Mouse (Mus musculus) midbrain, embryonic 13.5 days (tissue): ENCODE data around the gene Dchs1. TPM values are rescaled to one million over a fixed set of nuclear protein-coding genes. Genes with fewer than 3 reads are reported as not detected.
A peak's percentile ranks its signal among the peaks of the same experiment; 100 is the strongest.

Experiments used
- ATAC-seq: fragments of 200-750 bp; cut with Nextera tagmentation; 2 replicates; pipeline ENCODE4 v1.8.0; 2017; ENCODE audit warnings: mild to moderate bottlenecking, moderate TSS enrichment, moderate library complexity
- H3K27ac ChIP-seq: fragments of 300-500 bp; sonication (generic); 2 replicates; pipeline ENCODE4 v1.5.1; 2015; ENCODE audit warnings: inconsistent platforms, mild to moderate bottlenecking, moderate library complexity
- H3K27me3 ChIP-seq: fragments of 300-500 bp; sonication (generic); 2 replicates; pipeline ENCODE4 v1.6.1; 2015; ENCODE audit warnings: mild to moderate bottlenecking, inconsistent platforms
- H3K36me3 ChIP-seq: fragments of 300-500 bp; sonication (generic); 2 replicates; pipeline ENCODE4 v1.6.1; 2015; ENCODE audit warnings: mild to moderate bottlenecking, inconsistent platforms
- H3K4me1 ChIP-seq: fragments of 300-500 bp; sonication (generic); replicated peaks from 2 replicates; pipeline ENCODE4 v1.6.1; 2015; ENCODE audit warnings: inconsistent platforms
- H3K4me2 ChIP-seq: fragments of 300-500 bp; sonication (generic); replicated peaks from 2 replicates; pipeline ENCODE4 v1.6.1; 2015; ENCODE audit warnings: moderate library complexity, mild to moderate bottlenecking, inconsistent platforms
- H3K4me3 ChIP-seq: fragments of 300-500 bp; sonication (generic); replicated peaks from 2 replicates; pipeline ENCODE4 v1.5.1; 2015; ENCODE audit warnings: mild to moderate bottlenecking, inconsistent platforms
- H3K9ac ChIP-seq: fragments of 300-500 bp; sonication (generic); replicated peaks from 2 replicates; pipeline ENCODE4 v1.6.1; 2015; ENCODE audit warnings: mild to moderate bottlenecking, inconsistent platforms
- H3K9me3 ChIP-seq: fragments of 300-500 bp; sonication (generic); 2 replicates; pipeline ENCODE4 v1.6.1; 2016; ENCODE audit warnings: mild to moderate bottlenecking, inconsistent platforms
- WGBS: fragments of 180-500 bp; shearing (Covaris S2); methylation state at CpG from one replicate; pipeline ENCODE4 v1.1.7; 2015; 5-methylcytosine and 5-hydroxymethylcytosine counted together
- polyA plus RNA-seq: library from polyadenylated mRNA; unstranded; fragments of >200 nt; fragmentation: Nextera tagmentation; extraction: Ambion mirVana; gene quantifications from 2 replicates; pipeline ENCODE4 v1.2.1, GENCODE M21; 2015

The Dchs1 gene
- polyA plus RNA-seq, 1 experiment from 2014 or later: 20.5 TPM

- Histone ChIP-seq H3K9me3 (no peaks in the 10 kb centered on the region), H3K27me3 (no peaks in the 10 kb centered on the region), H3K27ac (peak overlapping the region; percentile 53; the same call in 1 of the 2 replicates), H3K36me3 (peaks cover 83% of the 10 kb centered on the region), H3K4me2 (peak overlapping the region; percentile 37), H3K4me1 (peaks cover 64% of the 10 kb centered on the region), H3K4me3 (no peak overlapping the region), H3K9ac (peak overlapping the region; percentile 39)
- 64% methylated on average over 13 of the region's 13 CpGs for WGBS
- ATAC-seq: peak; percentile 44
Measured at GRCm38 (mm10) chr7:105777797-105778552, 9.5 kb downstream of the Dchs1 start.

- no peak for ATAC-seq
- no peak overlapping the region for H3K9ac ChIP-seq
- H3K27me3 ChIP-seq: no peaks in the 10 kb centered on the region
- H3K4me3 ChIP-seq: no peak overlapping the region
- H3K9me3 ChIP-seq: no peaks in the 10 kb centered on the region
- peaks cover 58% of the 10 kb centered on the region for H3K4me1 ChIP-seq
- H3K4me2 ChIP-seq: no peak overlapping the region
- no peak overlapping the region for H3K27ac ChIP-seq
- peaks cover 83% of the 10 kb centered on the region for H3K36me3 ChIP-seq
- 98% methylated on average over 1 of the region's 1 CpGs for WGBS
Measured at GRCm38 (mm10) chr7:105777316-105777715, 10.1 kb downstream of the Dchs1 start.

GRCm38 (mm10) chr7:105776026-105776425, 11.4 kb downstream of the Dchs1 start:
- Histone ChIP-seq H3K4me3 (no peak overlapping the region), H3K9ac (no peak overlapping the region), H3K27ac (no peak overlapping the region), H3K36me3 (peaks cover 83% of the 10 kb centered on the region), H3K4me1 (peaks cover 65% of the 10 kb centered on the region), H3K27me3 (no peaks in the 10 kb centered on the region), H3K4me2 (no peak overlapping the region), H3K9me3 (no peaks in the 10 kb centered on the region)
- ATAC-seq: no peak
- 87% methylated on average over 2 of the region's 2 CpGs for WGBS

- H3K27ac ChIP-seq: no peak overlapping the region
- H3K9ac ChIP-seq: peak overlapping the region; percentile 42; the same call in 1 of the 2 replicates
- peaks cover 82% of the 10 kb centered on the region for H3K36me3 ChIP-seq
- peaks cover 79% of the 10 kb centered on the region for H3K4me1 ChIP-seq
- no peak for ATAC-seq
- H3K4me2 ChIP-seq: no peak overlapping the region
- H3K4me3 ChIP-seq: no peak overlapping the region
- WGBS: 33% methylated on average over 8 of the region's 8 CpGs
- no peaks in the 10 kb centered on the region for H3K27me3 ChIP-seq
- no peaks in the 10 kb centered on the region for H3K9me3 ChIP-seq
Measured at GRCm38 (mm10) chr7:105774661-105775060, 12.8 kb downstream of the Dchs1 start.

GRCm38 (mm10) chr7:105773041-105773440, 14.4 kb downstream of the Dchs1 start:
- H3K9me3 ChIP-seq: no peaks in the 10 kb centered on the region
- peaks cover 75% of the 10 kb centered on the region for H3K36me3 ChIP-seq
- H3K27me3 ChIP-seq: no peaks in the 10 kb centered on the region
- no peak for ATAC-seq
- no peak overlapping the region for H3K4me3 ChIP-seq
- no peak overlapping the region for H3K27ac ChIP-seq
- no peak overlapping the region for H3K9ac ChIP-seq
- H3K4me2 ChIP-seq: no peak overlapping the region
- peaks cover 79% of the 10 kb centered on the region for H3K4me1 ChIP-seq
- WGBS: 81% methylated on average over 5 of the region's 5 CpGs

GRCm38 (mm10) chr7:105772331-105772730, 15.1 kb downstream of the Dchs1 start:
- 97% methylated on average over 15 of the region's 15 CpGs for WGBS

GRCm38 (mm10) chr7:105769959-105770358, 17.5 kb downstream of the Dchs1 start:
- H3K4me3 ChIP-seq: no peak overlapping the region
- no peaks in the 10 kb centered on the region for H3K9me3 ChIP-seq
- ATAC-seq: no peak
- H3K27me3 ChIP-seq: peaks cover 11% of the 10 kb centered on the region
- WGBS: 93% methylated on average over 3 of the region's 3 CpGs
- no peak overlapping the region for H3K9ac ChIP-seq
- no peak overlapping the region for H3K27ac ChIP-seq
- H3K4me1 ChIP-seq: peaks cover 62% of the 10 kb centered on the region
- no peak overlapping the region for H3K4me2 ChIP-seq
- H3K36me3 ChIP-seq: peaks cover 83% of the 10 kb centered on the region

More at GRCm38 (mm10) chr7:105772331-105772730, 15.1 kb downstream of the Dchs1 start:
- H3K9me3 ChIP-seq: no peaks in the 10 kb centered on the region
- peaks cover 79% of the 10 kb centered on the region for H3K4me1 ChIP-seq
- H3K27ac ChIP-seq: no peak overlapping the region
- peaks cover 78% of the 10 kb centered on the region for H3K36me3 ChIP-seq
- H3K9ac ChIP-seq: no peak overlapping the region
- H3K27me3 ChIP-seq: no peaks in the 10 kb centered on the region
- no peak for ATAC-seq
- no peak overlapping the region for H3K4me3 ChIP-seq
- no peak overlapping the region for H3K4me2 ChIP-seq

- H3K27ac ChIP-seq: peak overlapping the region; percentile 52
- H3K4me1 ChIP-seq: peaks cover 49% of the 10 kb centered on the region
- peak; percentile 44 for ATAC-seq
- 13% methylated on average over 6 of the region's 6 CpGs for WGBS
- peak overlapping the region; percentile 10; the same call in 1 of the 2 replicates for H3K9ac ChIP-seq
- H3K9me3 ChIP-seq: no peaks in the 10 kb centered on the region
- H3K36me3 ChIP-seq: peaks cover 92% of the 10 kb centered on the region
- no peak overlapping the region for H3K4me3 ChIP-seq
- H3K4me2 ChIP-seq: 0 out of 2 replicates have a peak overlapping the region, but pooled peaks have one; percentile 2
- peaks cover 31% of the 10 kb centered on the region for H3K27me3 ChIP-seq
Measured at GRCm38 (mm10) chr7:105767729-105768165, 19.7 kb downstream of the Dchs1 start.

- Histone ChIP-seq H3K36me3 (peaks cover 82% of the 10 kb centered on the region), H3K27ac (no peak overlapping the region), H3K9me3 (no peaks in the 10 kb centered on the region), H3K9ac (no peak overlapping the region), H3K4me3 (no peak overlapping the region), H3K4me2 (no peak overlapping the region), H3K4me1 (peaks cover 26% of the 10 kb centered on the region), H3K27me3 (peaks cover 37% of the 10 kb centered on the region)
- 86% methylated on average over 11 of the region's 11 CpGs for WGBS
- no peak for ATAC-seq
Measured at GRCm38 (mm10) chr7:105764331-105764730, 23.1 kb downstream of the Dchs1 start.

- Histone ChIP-seq H3K27me3 (peaks cover 37% of the 10 kb centered on the region), H3K36me3 (peaks cover 88% of the 10 kb centered on the region), H3K4me3 (no peak overlapping the region), H3K4me1 (peaks cover 9% of the 10 kb centered on the region), H3K9ac (no peak overlapping the region), H3K27ac (no peak overlapping the region), H3K9me3 (no peaks in the 10 kb centered on the region), H3K4me2 (no peak overlapping the region)
- peak; percentile 12 for ATAC-seq
- 20% methylated on average over 55 of the region's 55 CpGs for WGBS
Measured at GRCm38 (mm10) chr7:105762517-105763270, 24.8 kb downstream of the Dchs1 start.

GRCm38 (mm10) chr7:105761813-105762484, 25.5 kb downstream of the Dchs1 start:
- ATAC-seq: peak; percentile 24
- H3K4me3 ChIP-seq: no peak overlapping the region
- H3K36me3 ChIP-seq: peaks cover 89% of the 10 kb centered on the region
- no peaks in the 10 kb centered on the region for H3K9me3 ChIP-seq
- WGBS: 17% methylated on average over 50 of the region's 51 CpGs
- no peak overlapping the region for H3K4me2 ChIP-seq
- peaks cover 37% of the 10 kb centered on the region for H3K27me3 ChIP-seq
- peaks cover 4% of the 10 kb centered on the region; the same call in 1 of the 2 replicates for H3K4me1 ChIP-seq
- H3K9ac ChIP-seq: no peak overlapping the region
- H3K27ac ChIP-seq: no peak overlapping the region

- Histone ChIP-seq H3K27me3 (no peaks in the 10 kb centered on the region), H3K9me3 (no peaks in the 10 kb centered on the region), H3K36me3 (peaks cover 74% of the 10 kb centered on the region), H3K4me3 (no peak overlapping the region), H3K9ac (no peak overlapping the region), H3K4me2 (no peak overlapping the region), H3K4me1 (peaks cover 16% of the 10 kb centered on the region), H3K27ac (no peak overlapping the region)
- no peak for ATAC-seq
- WGBS: 93% methylated on average over 10 of the region's 10 CpGs
Measured at GRCm38 (mm10) chr7:105753281-105753680, 34.2 kb downstream of the Dchs1 start.
